In genomic region chr19:55253239-55253569, GRCm38 (mm10) we compare ENCODE assay signal across 8 mouse cellular contexts. TPM values are rescaled to one million over a fixed set of nuclear protein-coding genes. Genes with fewer than 3 reads are reported as not detected.
DNase-seq lines count a peak whose midpoint lies in the region; ATAC-seq and TF ChIP-seq lines count a peak whose summit lies in the region.

No protein-coding gene starts in this region.

- peak overlapping the region; percentile 77 for H3K4me3 ChIP-seq in heart, embryonic 12.5 days
- H3K4me3 ChIP-seq in CH12.LX (replicated peaks in 1 of 3; ENCODE audit: low read depth in 2 of 3, low read length in 2 of 3, poor library complexity in 1 of 3), result peak overlapping the region; percentile 70 to 96 (median 93)
- peak overlapping the region; percentile 48 for H3K4me3 ChIP-seq in forebrain, embryonic 11.5 days (ENCODE audit: low read depth, low read length)
- peak overlapping the region; percentile 77 for H3K4me3 ChIP-seq in liver, embryonic 12.5 days
- peak overlapping the region; percentile 53 for H3K4me3 ChIP-seq in stomach, embryonic 14.5 days (ENCODE audit: low read depth, low read length)

- dilution Hi-C loops in CH12.LX (cut with MboI; ENCODE audit: extremely low pct_ligation_motif_present, extremely low pct_unique_long_range_greater_than_20kb, low sequenced_read_pairs), result no loop called here

- no peak for TF ChIP-seq EP300 in CH12.LX (IDR thresholded peaks at IDR 0.05; ENCODE audit: low read length)

- TF ChIP-seq POLR2A in CH12.LX (IDR thresholded peaks at IDR 0.05; ENCODE audit: low read depth, low read length), result no peak

- no peaks in the 10 kb centered on the region for H3K36me3 ChIP-seq in heart, embryonic 12.5 days
- H3K36me3 ChIP-seq in CH12.LX (replicated peaks in 1 of 2; ENCODE audit: control insufficient read depth in 1 of 2, insufficient read depth in 1 of 2, low read length in 1 of 2), result peaks cover 0 to 19% of the 10 kb centered on the region in 2 experiments
- no peaks in the 10 kb centered on the region for H3K36me3 ChIP-seq in forebrain, embryonic 11.5 days (ENCODE audit: control insufficient read depth, insufficient read depth, low read length)
- peaks cover 13% of the 10 kb centered on the region for H3K36me3 ChIP-seq in liver, embryonic 12.5 days
- H3K36me3 ChIP-seq in stomach, embryonic 14.5 days (ENCODE audit: control insufficient read depth, insufficient read depth, low read length), result no peaks in the 10 kb centered on the region

- H3K4me2 ChIP-seq in heart, embryonic 12.5 days, result peak overlapping the region; percentile 94
- peak overlapping the region; percentile 69 for H3K4me2 ChIP-seq in CH12.LX (ENCODE audit: insufficient read depth, low read depth, poor library complexity, severe bottlenecking)
- peak overlapping the region; percentile 69 for H3K4me2 ChIP-seq in forebrain, embryonic 11.5 days (ENCODE audit: low read depth, low read length, severe bottlenecking)
- H3K4me2 ChIP-seq in liver, embryonic 12.5 days, result peak overlapping the region; percentile 92
- H3K4me2 ChIP-seq in stomach, embryonic 14.5 days (replicated peaks; ENCODE audit: low read depth, low read length), result peak overlapping the region; percentile 75

- no peak for DNase-seq in heart, postnatal 36 days
- DNase-seq in CH12.LX (ENCODE audit: extremely low read depth), result no peak
- DNase-seq in forebrain, embryonic 11.5 days (ENCODE audit: low spot score), result peak; percentile 55
- no peak for DNase-seq in left cerebral cortex, postnatal 4 days
- DNase-seq in cerebellum, postnatal 25 days, result no peak

- WGBS in heart, embryonic 12.5 days, result 3% methylated on average over 9 of the region's 9 CpGs
- WGBS in forebrain, embryonic 11.5 days, result 3% methylated on average over 9 of the region's 9 CpGs
- WGBS in liver, embryonic 12.5 days (ENCODE audit: insufficient replicate concordance), result under 1% methylated on average over 9 of the region's 9 CpGs
- WGBS in stomach, embryonic 14.5 days, result under 1% methylated on average over 9 of the region's 9 CpGs

- 0 out of 2 replicates have a peak, but pooled peaks have one; percentile 2 for ATAC-seq in heart, embryonic 12.5 days (ENCODE audit: insufficient number of reproducible peaks, low FRiP score)
- ATAC-seq in forebrain, embryonic 11.5 days (replicated peaks; ENCODE audit: low FRiP score), result peak; percentile 5; the same call in 1 of the 2 replicates
- peak; percentile 19; the same call in 1 of the 2 replicates for ATAC-seq in liver, embryonic 12.5 days
- 0 out of 2 replicates have a peak, but pooled peaks have one; percentile 16 for ATAC-seq in stomach, embryonic 14.5 days (ENCODE audit: insufficient number of reproducible peaks, insufficient read depth, low FRiP score, low read depth)

- in situ Hi-C loops in CH12.LX (cut with MboI; ENCODE audit: low pct_ligation_motif_present, low pct_unique_long_range_greater_than_20kb, low sequenced_read_pairs), result no loop called here

- H3K4me1 ChIP-seq in heart, embryonic 12.5 days (replicated peaks), result peaks cover 19% of the 10 kb centered on the region
- peaks cover 17 to 32% of the 10 kb centered on the region in 2 experiments for H3K4me1 ChIP-seq in CH12.LX (ENCODE audit: control insufficient read depth in 1 of 2, insufficient read depth in 2 of 2)
- H3K4me1 ChIP-seq in forebrain, embryonic 11.5 days (replicated peaks; ENCODE audit: control insufficient read depth, insufficient read depth, low read length), result peaks cover 5% of the 10 kb centered on the region; the same call in 1 of the 2 replicates
- peaks cover 55% of the 10 kb centered on the region for H3K4me1 ChIP-seq in liver, embryonic 12.5 days
- peaks cover 4% of the 10 kb centered on the region; the same call in 1 of the 2 replicates for H3K4me1 ChIP-seq in stomach, embryonic 14.5 days (ENCODE audit: control insufficient read depth, insufficient read depth, low read length)

- TF ChIP-seq CTCF in CH12.LX (conservative IDR thresholded peaks at IDR 0.05 in 1 of 2, IDR thresholded peaks at IDR 0.05 in 1 of 2; ENCODE audit: low read depth in 2 of 2, low read length in 2 of 2), result 0 out of 4 replicates have a peak, but pooled peaks of 1 of the 2 experiments have one; percentile 5

- H3K79me2 ChIP-seq in CH12.LX (replicated peaks; ENCODE audit: control insufficient read depth, extremely low read depth, insufficient read depth, poor library complexity, severe bottlenecking), result peaks cover 39% of the 10 kb centered on the region

- H3K9me3 ChIP-seq in heart, embryonic 12.5 days (replicated peaks), result no peaks in the 10 kb centered on the region
- H3K9me3 ChIP-seq in CH12.LX (replicated peaks; ENCODE audit: low read length), result peaks cover 4% of the 10 kb centered on the region
- H3K9me3 ChIP-seq in forebrain, embryonic 11.5 days (ENCODE audit: control insufficient read depth, low read length), result no peaks in the 10 kb centered on the region
- H3K9me3 ChIP-seq in liver, embryonic 12.5 days (replicated peaks), result no peaks in the 10 kb centered on the region
- H3K9me3 ChIP-seq in stomach, embryonic 14.5 days (ENCODE audit: control insufficient read depth, low read depth, low read length), result no peaks in the 10 kb centered on the region

- TF ChIP-seq RAD21 in CH12.LX (IDR thresholded peaks at IDR 0.05; ENCODE audit: low read depth, low read length), result no peak

- peak overlapping the region; percentile 83 for H3K9ac ChIP-seq in heart, embryonic 12.5 days
- H3K9ac ChIP-seq in CH12.LX (ENCODE audit: insufficient read depth, low read depth), result peak overlapping the region; percentile 79
- H3K9ac ChIP-seq in forebrain, embryonic 11.5 days (ENCODE audit: low read length), result peak overlapping the region; percentile 83
- peak overlapping the region; percentile 85 for H3K9ac ChIP-seq in liver, embryonic 12.5 days
- H3K9ac ChIP-seq in stomach, embryonic 14.5 days (replicated peaks; ENCODE audit: low read depth, low read length), result peak overlapping the region; percentile 43; the same call in 1 of the 2 replicates

- H3K27me3 ChIP-seq in heart, embryonic 12.5 days (replicated peaks), result 0 out of 2 replicates have a peak, but pooled peaks cover 4% of the 10 kb centered on the region
- no peaks in the 10 kb centered on the region for H3K27me3 ChIP-seq in CH12.LX (replicated peaks)
- no peaks in the 10 kb centered on the region for H3K27me3 ChIP-seq in forebrain, embryonic 11.5 days (ENCODE audit: control insufficient read depth, insufficient read depth, low read length)
- no peaks in the 10 kb centered on the region for H3K27me3 ChIP-seq in liver, embryonic 12.5 days (replicated peaks)
- H3K27me3 ChIP-seq in stomach, embryonic 14.5 days (ENCODE audit: control insufficient read depth, insufficient read depth, low read length), result no peaks in the 10 kb centered on the region

- intact Hi-C loops in heart, postnatal 36 days (cut with DNase I), result no loop called here
- intact Hi-C loops in left cerebral cortex, postnatal 4 days (cut with DNase I), result no loop called here

- H3K27ac ChIP-seq in heart, embryonic 12.5 days (ENCODE audit: poor library complexity, severe bottlenecking), result peak overlapping the region; percentile 87; the same call in 1 of the 2 replicates
- H3K27ac ChIP-seq in CH12.LX (ENCODE audit: insufficient read depth, low read depth), result peak overlapping the region; percentile 57
- H3K27ac ChIP-seq in forebrain, embryonic 11.5 days (ENCODE audit: low read depth, low read length), result no peak overlapping the region
- peak overlapping the region; percentile 92 for H3K27ac ChIP-seq in liver, embryonic 12.5 days
- peak overlapping the region; percentile 70 for H3K27ac ChIP-seq in stomach, embryonic 14.5 days (ENCODE audit: low read length)

TF ChIP-seq in CH12.LX, 34 proteins besides CTCF, POLR2A, EP300 and RAD21:
- TF ChIP-seq MYC (IDR thresholded peaks at IDR 0.05; ENCODE audit: low read depth, low read length) (no peak), ELF1 (IDR thresholded peaks at IDR 0.05; ENCODE audit: low read depth, low read length) (no peak)

RNA-seq across cellular contexts. Expression of gene Acsl5, which starts 1.5 kb away (rescaled TPM):
- 40.7 and 44.0 TPM in 2 replicates for polyA plus RNA-seq in heart, embryonic 12.5 days (2016; fragmentation: Nextera tagmentation; extraction: Ambion mirVana)
- 10 to 100 TPM; 11.8 to 12.0 TPM for total RNA-seq in heart, postnatal 36 days (2021)
- total RNA-seq in CH12.LX (2012; rRNA removed) (126 and 143 TPM in 2 replicates), CH12.LX (2014; rRNA removed) (196 and 224 TPM in 2 replicates)
- polyA plus RNA-seq in CH12.LX (2012; ENCODE audit: insufficient read length, low read depth), result 231 and 265 TPM in 2 replicates
- polyA plus RNA-seq in forebrain, embryonic 11.5 days (2014; fragmentation: Nextera tagmentation; extraction: Ambion mirVana), result 19.7 and 20.9 TPM in 2 replicates
- polyA plus RNA-seq in liver, embryonic 12.5 days (2016; fragmentation: Nextera tagmentation; extraction: Ambion mirVana), result 110 and 115 TPM in 2 replicates
- polyA plus RNA-seq in stomach, embryonic 14.5 days (2014; fragmentation: Nextera tagmentation; extraction: Ambion mirVana), result 58.7 and 62.9 TPM in 2 replicates
- total RNA-seq in left cerebral cortex, postnatal 4 days (2021), result 10 to 100 TPM; 25.2 to 27.3 TPM

RNA-seq across cellular contexts. Expression of gene Gucy2g, which starts 12.2 kb away (rescaled TPM):
- 0.04 TPM in 1 of 2 replicates, not detected in the other for polyA plus RNA-seq in heart, embryonic 12.5 days (2016; fragmentation: Nextera tagmentation; extraction: Ambion mirVana)
- under 1 TPM in 1 of 2 experiments, not detected in 1; 0.08 TPM for total RNA-seq in heart, postnatal 36 days (2021)
- total RNA-seq in CH12.LX (2012; rRNA removed) (not detected in 2 replicates), CH12.LX (2014; rRNA removed) (not detected in 2 replicates)
- 0.11 TPM in 1 of 2 replicates, not detected in the other for polyA plus RNA-seq in CH12.LX (2012; ENCODE audit: insufficient read length, low read depth)
- not detected in 2 replicates for polyA plus RNA-seq in forebrain, embryonic 11.5 days (2014; fragmentation: Nextera tagmentation; extraction: Ambion mirVana)
- polyA plus RNA-seq in liver, embryonic 12.5 days (2016; fragmentation: Nextera tagmentation; extraction: Ambion mirVana), result 0.04 TPM in 1 of 2 replicates, not detected in the other
- polyA plus RNA-seq in stomach, embryonic 14.5 days (2014; fragmentation: Nextera tagmentation; extraction: Ambion mirVana), result not detected in 2 replicates
- under 1 TPM; 0.80 to 0.83 TPM for total RNA-seq in left cerebral cortex, postnatal 4 days (2021)
